Mouse (Mus musculus) stomach, embryonic 15.5 days (tissue): ENCODE measurements around the gene Dgkz. TPM values are rescaled to one million over a fixed set of nuclear protein-coding genes. Genes with fewer than 3 reads are reported as not detected.
A peak's percentile ranks its signal among the peaks of the same experiment; 100 is the strongest.

Experiments
- ATAC-seq: fragments of 200-750 bp; cut with Nextera tagmentation; 2 replicates; pipeline ENCODE4 v1.8.0; 2017; ENCODE audit warnings: low read depth, moderate number of reproducible peaks, moderate TSS enrichment; ENCODE audit not compliant: insufficient read depth, low FRiP score
- H3K27ac ChIP-seq: fragments of 300-500 bp; sonication (generic); 2 replicates; pipeline ENCODE4 v1.5.1; 2015; ENCODE audit warnings: mild to moderate bottlenecking, inconsistent platforms
- H3K27me3 ChIP-seq: fragments of 300-500 bp; sonication (generic); replicated peaks from 2 replicates; pipeline ENCODE4 v1.6.1; 2015; ENCODE audit warnings: inconsistent platforms
- H3K36me3 ChIP-seq: fragments of 300-500 bp; sonication (generic); 2 replicates; pipeline ENCODE4 v1.6.1; 2015; ENCODE audit warnings: inconsistent platforms
- H3K4me1 ChIP-seq: fragments of 300-500 bp; sonication (generic); 2 replicates; pipeline ENCODE4 v1.6.1; 2015; ENCODE audit warnings: inconsistent platforms
- H3K4me2 ChIP-seq: fragments of 300-500 bp; sonication (generic); 2 replicates; pipeline ENCODE4 v1.6.1; 2015; ENCODE audit warnings: mild to moderate bottlenecking, inconsistent platforms
- H3K4me3 ChIP-seq: fragments of 300-500 bp; sonication (generic); replicated peaks from 2 replicates; pipeline ENCODE4 v1.5.1; 2015; ENCODE audit warnings: inconsistent platforms
- H3K9ac ChIP-seq: fragments of 300-500 bp; sonication (generic); 2 replicates; pipeline ENCODE4 v1.6.1; 2015; ENCODE audit warnings: inconsistent platforms
- H3K9me3 ChIP-seq: fragments of 300-500 bp; sonication (generic); 2 replicates; pipeline ENCODE4 v1.6.1; 2016; ENCODE audit warnings: inconsistent platforms
- WGBS: fragments of 180-500 bp; shearing (Covaris S2); methylation state at CpG from one replicate; pipeline ENCODE4 v1.1.7; 2015; 5-methylcytosine and 5-hydroxymethylcytosine counted together
- polyA plus RNA-seq: library from polyadenylated mRNA; unstranded; fragments of >200 nt; fragmentation: Nextera tagmentation; extraction: Ambion mirVana; gene quantifications from 2 replicates; pipeline ENCODE4 v1.2.1, GENCODE M21; 2015

The Dgkz gene
- polyA plus RNA-seq, 1 experiment from 2014 or later, result 50.9 TPM

- H3K36me3 ChIP-seq, result peaks cover 25% of the 10 kb centered on the region
- WGBS, result 2% methylated on average over 3 of the region's 3 CpGs
- no peaks in the 10 kb centered on the region for H3K27me3 ChIP-seq
- ATAC-seq, result no peak
- no peak overlapping the region for H3K9ac ChIP-seq
- H3K9me3 ChIP-seq, result no peaks in the 10 kb centered on the region
- no peak overlapping the region for H3K4me3 ChIP-seq
- H3K27ac ChIP-seq, result peak overlapping the region; percentile 33; the same call in 1 of the 2 replicates
- no peak overlapping the region for H3K4me2 ChIP-seq
- H3K4me1 ChIP-seq, result peaks cover 14% of the 10 kb centered on the region
These were observed 11.9 kb upstream of the Dgkz start for GRCm38 (mm10) chr2:91987542-91987941.

- Histone ChIP-seq H3K9me3 (no peaks in the 10 kb centered on the region), H3K36me3 (peaks cover 23% of the 10 kb centered on the region), H3K27me3 (no peaks in the 10 kb centered on the region), H3K9ac (no peak overlapping the region), H3K4me2 (no peak overlapping the region), H3K4me3 (no peak overlapping the region), H3K27ac (no peak overlapping the region), H3K4me1 (peaks cover 14% of the 10 kb centered on the region)
- 21% methylated on average over 5 of the region's 5 CpGs for WGBS
- ATAC-seq, result no peak
These were observed 10.4 kb upstream of the Dgkz start for GRCm38 (mm10) chr2:91986071-91986470.

GRCm38 (mm10) chr2:91984906-91985525 is 9.4 kb upstream of the Dgkz start:
- Histone ChIP-seq H3K4me3 (no peak overlapping the region), H3K9ac (no peak overlapping the region), H3K4me2 (peak overlapping the region; percentile 43), H3K36me3 (peaks cover 13% of the 10 kb centered on the region), H3K27ac (peak overlapping the region; percentile 86), H3K9me3 (no peaks in the 10 kb centered on the region), H3K4me1 (peaks cover 14% of the 10 kb centered on the region), H3K27me3 (no peaks in the 10 kb centered on the region)
- ATAC-seq, result no peak
- WGBS, result 40% methylated on average over 9 of the region's 9 CpGs

GRCm38 (mm10) chr2:91984439-91984838 is 8.8 kb upstream of the Dgkz start:
- no peak overlapping the region for H3K9ac ChIP-seq
- H3K36me3 ChIP-seq, result peaks cover 8% of the 10 kb centered on the region
- peak overlapping the region; percentile 86 for H3K27ac ChIP-seq
- no peaks in the 10 kb centered on the region for H3K9me3 ChIP-seq
- no peaks in the 10 kb centered on the region for H3K27me3 ChIP-seq
- 8% methylated on average over 7 of the region's 13 CpGs for WGBS
- H3K4me3 ChIP-seq, result peak overlapping the region; percentile 11; the same call in 1 of the 2 replicates
- peak; percentile 90 for ATAC-seq
- H3K4me2 ChIP-seq, result peak overlapping the region; percentile 43
- peaks cover 14% of the 10 kb centered on the region for H3K4me1 ChIP-seq

GRCm38 (mm10) chr2:91980830-91981229 is 5.2 kb upstream of the Dgkz start:
- no peak overlapping the region for H3K4me3 ChIP-seq
- 55% methylated on average over 5 of the region's 5 CpGs for WGBS
- no peak overlapping the region for H3K27ac ChIP-seq
- no peak overlapping the region for H3K4me2 ChIP-seq
- no peaks in the 10 kb centered on the region for H3K9me3 ChIP-seq
- peaks cover 14% of the 10 kb centered on the region for H3K27me3 ChIP-seq
- peaks cover 24% of the 10 kb centered on the region for H3K4me1 ChIP-seq
- peaks cover 6% of the 10 kb centered on the region; the same call in 1 of the 2 replicates for H3K36me3 ChIP-seq
- no peak overlapping the region for H3K9ac ChIP-seq
- no peak for ATAC-seq

- 16% methylated on average over 4 of the region's 4 CpGs for WGBS
- H3K27me3 ChIP-seq, result peaks cover 20% of the 10 kb centered on the region
- H3K4me2 ChIP-seq, result no peak overlapping the region
- no peaks in the 10 kb centered on the region for H3K9me3 ChIP-seq
- peaks cover 6% of the 10 kb centered on the region; the same call in 1 of the 2 replicates for H3K36me3 ChIP-seq
- H3K4me1 ChIP-seq, result peaks cover 29% of the 10 kb centered on the region
- H3K9ac ChIP-seq, result no peak overlapping the region
- ATAC-seq, result no peak
- H3K4me3 ChIP-seq, result no peak overlapping the region
- no peak overlapping the region for H3K27ac ChIP-seq
These were observed 4.6 kb upstream of the Dgkz start for GRCm38 (mm10) chr2:91980245-91980644.

- 14% methylated on average over 2 of the region's 2 CpGs for WGBS
- H3K9ac ChIP-seq, result no peak overlapping the region
- ATAC-seq, result no peak; the same call in 1 of the 2 replicates
- H3K36me3 ChIP-seq, result peaks cover 6% of the 10 kb centered on the region; the same call in 1 of the 2 replicates
- no peak overlapping the region for H3K4me3 ChIP-seq
- no peak overlapping the region for H3K4me2 ChIP-seq
- H3K27ac ChIP-seq, result peak overlapping the region; percentile 16; the same call in 1 of the 2 replicates
- peaks cover 19% of the 10 kb centered on the region for H3K4me1 ChIP-seq
- peaks cover 28% of the 10 kb centered on the region for H3K27me3 ChIP-seq
- H3K9me3 ChIP-seq, result no peaks in the 10 kb centered on the region
These were observed 2.9 kb upstream of the Dgkz start for GRCm38 (mm10) chr2:91978547-91978946.

GRCm38 (mm10) chr2:91977960-91978359 is 2.3 kb upstream of the Dgkz start:
- no peak overlapping the region for H3K4me3 ChIP-seq
- H3K9ac ChIP-seq, result no peak overlapping the region
- ATAC-seq, result no peak
- H3K4me1 ChIP-seq, result peaks cover 19% of the 10 kb centered on the region
- H3K36me3 ChIP-seq, result peaks cover 5% of the 10 kb centered on the region; the same call in 1 of the 2 replicates
- WGBS, result 64% methylated on average over 4 of the region's 4 CpGs
- peaks cover 32% of the 10 kb centered on the region for H3K27me3 ChIP-seq
- H3K4me2 ChIP-seq, result no peak overlapping the region
- H3K9me3 ChIP-seq, result no peaks in the 10 kb centered on the region
- H3K27ac ChIP-seq, result peak overlapping the region; percentile 16; the same call in 1 of the 2 replicates

- no peak overlapping the region for H3K27ac ChIP-seq
- no peak overlapping the region for H3K4me2 ChIP-seq
- ATAC-seq, result no peak
- H3K27me3 ChIP-seq, result peaks cover 32% of the 10 kb centered on the region
- H3K4me1 ChIP-seq, result peaks cover 33% of the 10 kb centered on the region
- no peaks in the 10 kb centered on the region for H3K36me3 ChIP-seq
- H3K9ac ChIP-seq, result no peak overlapping the region
- no peaks in the 10 kb centered on the region for H3K9me3 ChIP-seq
- WGBS, result 63% methylated on average over 7 of the region's 7 CpGs
- no peak overlapping the region for H3K4me3 ChIP-seq
These were observed 2.1 kb downstream of the Dgkz start for GRCm38 (mm10) chr2:91973416-91974135.

- 33% methylated on average over 13 of the region's 13 CpGs for WGBS
- peak; percentile 28; the same call in 1 of the 2 replicates for ATAC-seq
- Histone ChIP-seq H3K9ac (no peak overlapping the region), H3K9me3 (no peaks in the 10 kb centered on the region), H3K4me3 (no peak overlapping the region), H3K4me1 (peaks cover 28% of the 10 kb centered on the region), H3K36me3 (no peaks in the 10 kb centered on the region), H3K4me2 (peak overlapping the region; percentile 15; the same call in 1 of the 2 replicates), H3K27ac (peak overlapping the region; percentile 79), H3K27me3 (peaks cover 30% of the 10 kb centered on the region)
These were observed 3.5 kb downstream of the Dgkz start for GRCm38 (mm10) chr2:91972121-91972566.

- no peaks in the 10 kb centered on the region for H3K36me3 ChIP-seq
- H3K9ac ChIP-seq, result no peak overlapping the region
- H3K9me3 ChIP-seq, result no peaks in the 10 kb centered on the region
- peak overlapping the region; percentile 25 for H3K4me2 ChIP-seq
- H3K27ac ChIP-seq, result peak overlapping the region; percentile 79
- H3K27me3 ChIP-seq, result peaks cover 24% of the 10 kb centered on the region
- H3K4me3 ChIP-seq, result 0 out of 2 replicates have a peak overlapping the region, but pooled peaks have one; percentile 8
- H3K4me1 ChIP-seq, result peaks cover 28% of the 10 kb centered on the region
- 29% methylated on average over 21 of the region's 21 CpGs for WGBS
- peak; percentile 50 for ATAC-seq
These were observed 4.2 kb downstream of the Dgkz start for GRCm38 (mm10) chr2:91971231-91972097.
